Mouse (Mus musculus) midbrain, embryonic 15.5 days (tissue): ENCODE data around the gene Map4k3. TPM values are rescaled to one million over a fixed set of nuclear protein-coding genes. Genes with fewer than 3 reads are reported as not detected.

Source experiments
- ATAC-seq: fragments of 200-750 bp; cut with Nextera tagmentation; replicated peaks from 2 replicates; pipeline ENCODE4 v1.8.0; 2017; ENCODE audit warnings: moderate TSS enrichment
- H3K27ac ChIP-seq: fragments of 300-500 bp; sonication (generic); 2 replicates; pipeline ENCODE4 v1.5.1; 2015; ENCODE audit warnings: mild to moderate bottlenecking, inconsistent platforms
- H3K27me3 ChIP-seq: fragments of 300-500 bp; sonication (generic); replicated peaks from 2 replicates; pipeline ENCODE4 v1.6.1; 2015; ENCODE audit warnings: inconsistent platforms
- H3K36me3 ChIP-seq: fragments of 300-500 bp; sonication (generic); replicated peaks from 2 replicates; pipeline ENCODE4 v1.6.1; 2015; ENCODE audit warnings: inconsistent platforms
- H3K4me1 ChIP-seq: fragments of 300-500 bp; sonication (generic); 2 replicates; pipeline ENCODE4 v1.6.1; 2015; ENCODE audit warnings: inconsistent platforms
- H3K4me2 ChIP-seq: fragments of 300-500 bp; sonication (generic); 2 replicates; pipeline ENCODE4 v1.6.1; 2015; ENCODE audit warnings: inconsistent platforms, mild to moderate bottlenecking, moderate library complexity
- H3K4me3 ChIP-seq: fragments of 300-500 bp; sonication (generic); 2 replicates; pipeline ENCODE4 v1.5.1; 2015; ENCODE audit warnings: mild to moderate bottlenecking, inconsistent platforms
- H3K9ac ChIP-seq: fragments of 300-500 bp; sonication (generic); 2 replicates; pipeline ENCODE4 v1.6.1; 2015; ENCODE audit warnings: mild to moderate bottlenecking, inconsistent platforms
- H3K9me3 ChIP-seq: fragments of 300-500 bp; sonication (generic); 2 replicates; pipeline ENCODE4 v1.6.1; 2016; ENCODE audit warnings: inconsistent platforms
- WGBS: fragments of 180-500 bp; shearing (Covaris S2); methylation state at CpG from one replicate; pipeline ENCODE4 v1.1.7; 2015; ENCODE audit warnings: mixed read lengths; 5-methylcytosine and 5-hydroxymethylcytosine counted together
- polyA plus RNA-seq: library from polyadenylated mRNA; unstranded; fragments of >200 nt; fragmentation: Nextera tagmentation; extraction: Ambion mirVana; gene quantifications from 2 replicates; pipeline ENCODE4 v1.2.1, GENCODE M21; 2015

The Map4k3 gene
- polyA plus RNA-seq, 1 experiment from 2014 or later = 26.8 TPM

DNA sequence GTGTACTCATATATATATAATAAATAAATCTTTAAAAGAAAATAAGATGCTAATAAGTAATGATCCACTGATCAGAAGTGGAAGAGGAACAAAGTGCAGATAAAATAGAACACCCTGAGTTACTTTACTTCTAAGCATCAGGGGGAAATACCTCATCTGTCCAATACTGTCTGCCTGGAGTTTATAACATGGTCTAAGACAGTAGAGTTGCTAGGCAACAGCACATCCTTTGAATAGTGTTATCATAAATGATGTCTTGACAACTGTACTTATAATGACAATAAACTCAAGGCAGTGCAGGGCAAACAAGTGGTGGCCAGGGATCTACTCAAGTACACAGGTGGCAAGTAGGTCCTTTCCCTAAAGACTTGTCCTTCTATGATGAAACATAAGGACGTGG lies 57.9 kb downstream of the Map4k3 start:
- 0 out of 2 replicates have a peak, but pooled peaks cover 5% of the 10 kb centered on the region for H3K4me1 ChIP-seq
- no peaks in the 10 kb centered on the region for H3K36me3 ChIP-seq
- no peak overlapping the region for H3K4me3 ChIP-seq
- no peak overlapping the region for H3K9ac ChIP-seq
- no peak overlapping the region for H3K27ac ChIP-seq
- ATAC-seq = no peak
- H3K9me3 ChIP-seq = no peaks in the 10 kb centered on the region
- 78% methylated on average over 1 of the region's 1 CpGs for WGBS
- H3K27me3 ChIP-seq = no peaks in the 10 kb centered on the region
- no peak overlapping the region for H3K4me2 ChIP-seq

DNA sequence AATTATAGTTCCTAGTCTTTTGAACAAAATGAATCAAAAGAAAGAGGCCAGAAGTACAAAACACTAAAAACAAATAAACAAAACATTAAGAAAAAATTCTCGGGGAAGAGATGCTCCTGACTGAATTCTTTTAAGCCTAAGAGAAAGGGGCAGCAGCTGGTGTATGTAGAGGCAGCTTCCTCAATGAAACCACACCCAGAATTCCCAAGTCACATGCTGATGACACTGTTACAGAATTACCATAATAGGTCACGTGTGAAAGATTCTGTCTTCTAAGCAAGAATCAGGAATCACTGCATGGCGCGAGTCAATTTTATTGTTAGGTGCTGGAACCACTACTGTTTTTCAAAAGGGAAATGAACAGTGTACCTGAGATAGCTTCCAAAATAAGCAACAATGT lies 64.7 kb downstream of the Map4k3 start:
- no peaks in the 10 kb centered on the region for H3K27me3 ChIP-seq
- H3K27ac ChIP-seq = no peak overlapping the region
- no peak overlapping the region for H3K4me2 ChIP-seq
- no peaks in the 10 kb centered on the region for H3K9me3 ChIP-seq
- no peak for ATAC-seq
- H3K9ac ChIP-seq = no peak overlapping the region
- 73% methylated on average over 4 of the region's 4 CpGs for WGBS
- 0 out of 2 replicates have a peak, but pooled peaks cover 1% of the 10 kb centered on the region for H3K4me1 ChIP-seq
- no peak overlapping the region for H3K4me3 ChIP-seq
- H3K36me3 ChIP-seq = no peaks in the 10 kb centered on the region

DNA sequence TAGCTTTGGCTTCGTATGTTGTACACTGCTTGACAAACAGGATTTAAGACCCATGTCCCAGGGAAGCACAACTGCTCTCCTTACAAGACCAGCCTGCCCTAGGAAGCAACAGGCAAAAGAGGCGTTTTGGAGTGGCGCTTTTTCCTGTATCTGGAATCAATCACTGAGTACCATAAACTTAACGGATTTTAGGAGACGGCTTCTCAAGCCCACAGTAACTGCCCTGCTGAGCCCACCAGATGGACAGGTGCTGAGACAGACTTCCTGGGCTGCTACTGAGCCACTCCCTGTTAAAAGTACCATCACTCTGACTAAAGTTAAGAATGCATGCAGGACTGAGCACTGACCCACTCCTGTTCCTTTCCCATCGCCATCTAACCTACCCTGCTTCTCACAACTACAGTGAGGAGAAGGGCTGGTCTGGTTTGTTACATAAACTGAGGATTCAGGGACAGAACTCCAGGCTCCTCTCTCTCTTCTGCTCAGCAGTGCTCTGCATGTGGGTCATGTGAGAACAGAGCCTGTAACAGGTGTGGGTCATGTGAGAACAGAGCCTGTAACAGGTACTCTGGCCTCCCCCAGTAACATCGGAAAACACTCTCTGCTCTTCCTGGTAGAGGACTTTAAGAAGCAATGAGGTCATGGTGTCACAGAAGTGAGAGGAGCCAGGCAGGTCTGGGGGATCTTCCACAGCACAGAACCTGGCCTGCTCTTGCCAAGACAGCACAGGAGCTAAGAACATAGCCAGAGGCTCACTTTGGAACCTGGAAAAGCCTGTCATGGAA lies 65.3 kb downstream of the Map4k3 start:
- Histone ChIP-seq H3K27ac (no peak overlapping the region), H3K4me3 (no peak overlapping the region), H3K4me2 (no peak overlapping the region), H3K4me1 (no peaks in the 10 kb centered on the region), H3K9ac (no peak overlapping the region), H3K9me3 (no peaks in the 10 kb centered on the region), H3K36me3 (no peaks in the 10 kb centered on the region), H3K27me3 (no peaks in the 10 kb centered on the region)
- WGBS = 91% methylated on average over 7 of the region's 7 CpGs
- no peak for ATAC-seq

- Histone ChIP-seq H3K27ac (no peak overlapping the region), H3K36me3 (no peaks in the 10 kb centered on the region), H3K9ac (no peak overlapping the region), H3K4me3 (no peak overlapping the region), H3K27me3 (no peaks in the 10 kb centered on the region), H3K4me1 (no peaks in the 10 kb centered on the region), H3K4me2 (no peak overlapping the region), H3K9me3 (no peaks in the 10 kb centered on the region)
- 75% methylated on average over 3 of the region's 3 CpGs for WGBS
- no peak for ATAC-seq
Measured at GRCm38 (mm10) chr17:80661896-80662295, 66.4 kb downstream of the Map4k3 start.

GRCm38 (mm10) chr17:80660707-80661380 lies 67.4 kb downstream of the Map4k3 start:
- H3K36me3 ChIP-seq = no peaks in the 10 kb centered on the region
- WGBS = 61% methylated on average over 15 of the region's 15 CpGs
- H3K27me3 ChIP-seq = no peaks in the 10 kb centered on the region
- no peak overlapping the region for H3K4me2 ChIP-seq
- no peak overlapping the region for H3K27ac ChIP-seq
- H3K4me1 ChIP-seq = no peaks in the 10 kb centered on the region
- H3K4me3 ChIP-seq = no peak overlapping the region
- H3K9ac ChIP-seq = no peak overlapping the region
- H3K9me3 ChIP-seq = no peaks in the 10 kb centered on the region
- no peak for ATAC-seq

DNA sequence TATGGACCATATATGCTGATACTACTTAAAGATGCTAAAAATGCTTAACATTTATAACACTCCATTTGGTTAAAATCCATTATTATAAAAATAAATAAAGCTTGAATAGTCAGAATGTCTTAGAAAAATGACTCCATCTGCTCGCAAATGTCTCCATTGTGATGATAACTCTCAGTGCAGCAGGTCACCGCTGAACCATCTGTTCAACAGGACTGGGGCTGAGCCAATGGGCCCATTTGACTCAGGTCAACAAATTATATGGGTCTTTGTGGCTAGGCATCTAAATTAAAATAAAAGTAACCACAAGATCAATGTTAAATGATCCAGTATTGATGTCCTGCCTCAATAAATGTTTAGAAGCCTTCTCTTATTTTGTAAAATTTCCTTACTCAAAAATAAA lies 68.1 kb downstream of the Map4k3 start:
- no peaks in the 10 kb centered on the region; the same call in 1 of the 2 replicates for H3K36me3 ChIP-seq
- H3K4me2 ChIP-seq = no peak overlapping the region
- H3K4me3 ChIP-seq = no peak overlapping the region
- no peak overlapping the region for H3K9ac ChIP-seq
- H3K27ac ChIP-seq = no peak overlapping the region
- H3K4me1 ChIP-seq = no peaks in the 10 kb centered on the region
- WGBS = 39% methylated on average over 2 of the region's 2 CpGs
- no peak for ATAC-seq
- no peaks in the 10 kb centered on the region for H3K9me3 ChIP-seq
- no peaks in the 10 kb centered on the region for H3K27me3 ChIP-seq

DNA sequence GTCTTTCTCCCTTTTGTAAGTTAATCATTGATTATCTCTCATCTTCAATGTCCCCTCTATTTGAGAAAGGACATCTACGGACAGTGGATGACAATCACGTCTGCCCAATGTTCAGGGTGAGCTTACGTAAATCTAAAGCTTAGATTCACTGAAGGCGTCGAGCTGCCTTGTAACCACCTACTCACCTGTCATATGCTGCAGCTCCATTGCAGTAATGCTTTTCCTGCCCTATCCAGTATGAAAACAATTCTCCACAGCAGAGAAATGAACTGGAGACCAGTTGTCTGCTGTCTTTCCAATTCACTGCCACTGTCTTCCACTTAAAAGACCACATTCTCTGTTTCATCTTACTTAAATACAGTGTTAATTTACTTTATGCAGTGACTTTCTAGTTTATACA lies 68.5 kb downstream of the Map4k3 start:
- ATAC-seq = no peak
- H3K27me3 ChIP-seq = no peaks in the 10 kb centered on the region
- H3K36me3 ChIP-seq = peaks cover 4% of the 10 kb centered on the region; the same call in 1 of the 2 replicates
- no peak overlapping the region for H3K4me2 ChIP-seq
- no peak overlapping the region for H3K9ac ChIP-seq
- 70% methylated on average over 5 of the region's 5 CpGs for WGBS
- H3K4me1 ChIP-seq = no peaks in the 10 kb centered on the region
- no peaks in the 10 kb centered on the region for H3K9me3 ChIP-seq
- no peak overlapping the region for H3K27ac ChIP-seq
- no peak overlapping the region for H3K4me3 ChIP-seq

DNA sequence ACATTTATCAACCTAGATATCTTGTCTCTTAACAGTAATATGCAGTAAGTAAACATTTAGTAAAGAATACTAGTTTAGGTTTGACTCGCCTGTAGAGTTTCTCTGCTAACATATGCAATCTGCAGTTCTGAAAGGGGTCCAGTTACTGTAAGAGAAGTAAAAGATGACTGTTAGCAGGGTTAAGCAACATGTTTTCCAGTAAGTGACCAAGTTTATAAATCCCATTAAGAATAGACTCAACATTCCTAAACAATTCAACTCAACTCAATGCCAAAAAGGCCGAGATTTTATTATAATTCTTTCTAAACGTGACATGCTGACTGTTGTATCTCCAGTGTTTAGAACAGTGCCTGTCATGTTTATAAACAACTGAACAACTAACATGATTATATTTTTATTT lies 74.0 kb downstream of the Map4k3 start:
- Histone ChIP-seq H3K4me1 (peaks cover 6% of the 10 kb centered on the region; the same call in 1 of the 2 replicates), H3K27me3 (no peaks in the 10 kb centered on the region), H3K27ac (no peak overlapping the region), H3K4me2 (no peak overlapping the region), H3K4me3 (no peak overlapping the region), H3K9me3 (no peaks in the 10 kb centered on the region), H3K9ac (no peak overlapping the region), H3K36me3 (peaks cover 7% of the 10 kb centered on the region)
- 96% methylated on average over 3 of the region's 3 CpGs for WGBS
- no peak for ATAC-seq

DNA sequence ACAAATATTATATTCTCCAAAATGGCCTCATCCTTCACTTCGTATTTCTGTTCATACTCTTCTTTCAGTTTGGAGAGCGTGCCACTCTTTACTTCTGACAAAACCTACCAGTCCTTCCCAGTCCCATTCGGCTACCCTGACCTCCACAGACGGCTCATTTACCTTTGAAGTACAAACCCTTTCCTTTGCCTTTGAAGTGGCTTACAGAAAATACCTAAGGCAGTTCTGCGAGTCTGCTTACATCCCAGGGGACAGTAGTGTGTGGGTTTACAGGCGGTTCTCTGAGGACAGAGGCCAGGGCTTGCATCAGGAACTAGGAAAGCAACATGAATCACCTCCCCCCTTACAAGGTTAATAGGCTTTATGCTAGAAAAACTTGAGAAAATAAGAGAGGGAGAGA lies 75.5 kb downstream of the Map4k3 start:
- Histone ChIP-seq H3K4me2 (no peak overlapping the region), H3K9ac (no peak overlapping the region), H3K9me3 (no peaks in the 10 kb centered on the region), H3K4me3 (no peak overlapping the region), H3K27ac (no peak overlapping the region), H3K36me3 (peaks cover 15% of the 10 kb centered on the region), H3K4me1 (peaks cover 6% of the 10 kb centered on the region; the same call in 1 of the 2 replicates), H3K27me3 (no peaks in the 10 kb centered on the region)
- 0 out of 2 replicates have a peak, but pooled peaks have one; percentile 20 for ATAC-seq
- WGBS = 66% methylated on average over 6 of the region's 6 CpGs

DNA sequence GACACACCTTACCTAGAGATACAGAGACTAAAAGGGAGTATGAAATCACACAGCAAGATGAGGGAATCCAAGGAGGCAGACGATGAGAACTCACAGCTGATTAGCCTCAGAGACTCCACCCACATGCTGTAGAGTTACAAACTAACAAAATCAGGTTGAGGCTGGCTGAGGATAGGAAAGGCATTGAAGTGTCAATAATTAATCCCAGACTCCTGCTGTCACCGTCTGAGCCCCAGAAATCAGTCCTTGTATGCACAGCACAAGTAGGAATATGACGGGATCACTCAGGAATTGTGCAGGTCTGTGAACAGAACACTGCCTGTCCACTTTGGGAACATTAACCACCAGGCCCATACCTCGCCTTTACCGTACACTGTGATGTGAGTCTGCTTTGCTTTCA lies 81.4 kb downstream of the Map4k3 start:
- peaks cover 18% of the 10 kb centered on the region for H3K36me3 ChIP-seq
- no peaks in the 10 kb centered on the region for H3K4me1 ChIP-seq
- no peak overlapping the region for H3K4me3 ChIP-seq
- H3K27me3 ChIP-seq = no peaks in the 10 kb centered on the region
- 74% methylated on average over 5 of the region's 5 CpGs for WGBS
- no peak overlapping the region for H3K4me2 ChIP-seq
- no peak overlapping the region for H3K27ac ChIP-seq
- H3K9ac ChIP-seq = no peak overlapping the region
- H3K9me3 ChIP-seq = no peaks in the 10 kb centered on the region
- no peak for ATAC-seq

DNA sequence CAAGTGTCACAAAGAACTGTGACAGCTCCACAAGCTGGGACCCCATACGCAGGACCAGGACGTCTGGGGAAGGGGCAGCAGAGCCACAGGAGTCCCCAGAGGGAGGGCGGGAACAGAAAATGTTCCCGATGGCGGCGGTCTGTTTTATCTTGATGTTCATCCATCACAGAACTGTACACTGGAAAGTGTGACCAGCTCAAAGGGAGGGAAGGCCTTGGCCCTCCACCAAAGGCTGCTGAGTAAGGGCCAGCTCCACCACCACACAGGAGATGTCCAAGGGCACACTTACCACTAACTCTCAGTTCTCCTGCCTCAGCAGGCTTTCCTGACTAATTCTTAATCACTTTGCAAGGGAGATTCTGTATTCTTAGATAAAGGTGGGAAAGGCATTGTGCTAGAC lies 82.2 kb downstream of the Map4k3 start:
- H3K9ac ChIP-seq = no peak overlapping the region
- no peak overlapping the region for H3K27ac ChIP-seq
- H3K4me1 ChIP-seq = no peaks in the 10 kb centered on the region
- no peaks in the 10 kb centered on the region for H3K27me3 ChIP-seq
- no peak for ATAC-seq
- no peak overlapping the region for H3K4me2 ChIP-seq
- 85% methylated on average over 6 of the region's 6 CpGs for WGBS
- H3K9me3 ChIP-seq = no peaks in the 10 kb centered on the region
- H3K4me3 ChIP-seq = no peak overlapping the region
- H3K36me3 ChIP-seq = peaks cover 18% of the 10 kb centered on the region

DNA sequence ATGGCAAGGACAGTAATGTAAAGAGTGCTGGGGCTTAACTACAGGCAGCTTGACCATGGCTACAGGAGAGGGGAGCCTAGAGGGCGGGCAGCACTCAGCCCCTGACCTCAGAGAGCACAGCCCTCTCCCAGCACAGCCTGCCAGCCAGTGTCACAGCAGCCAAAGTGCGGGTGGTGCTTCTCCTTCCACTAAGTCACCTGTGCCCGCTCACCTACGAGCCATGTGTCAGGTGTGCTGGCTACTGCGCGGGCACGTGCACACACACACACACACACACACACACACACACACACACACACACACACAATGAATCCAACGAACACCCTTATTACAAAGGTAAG lies 82.6 kb downstream of the Map4k3 start:
- no peaks in the 10 kb centered on the region for H3K9me3 ChIP-seq
- WGBS = 93% methylated on average over 8 of the region's 8 CpGs

More for the DNA sequence above, 82.6 kb downstream of the Map4k3 start:
- Histone ChIP-seq H3K9ac (no peak overlapping the region), H3K4me1 (no peaks in the 10 kb centered on the region), H3K4me3 (no peak overlapping the region), H3K4me2 (no peak overlapping the region), H3K27ac (no peak overlapping the region), H3K27me3 (no peaks in the 10 kb centered on the region), H3K36me3 (peaks cover 18% of the 10 kb centered on the region)
- ATAC-seq = no peak
